Mouse (Mus musculus) adrenal gland (tissue): ENCODE data around the gene Ctrc.

ENCODE experiments used
- intact Hi-C: fragments of 180-260 bp; cut with DNase I; formaldehyde crosslinking; loops from one replicate; pipeline ENCODE4 v1.15.1; 2025
- long read RNA-seq, 2 experiments: library from polyadenylated mRNA; unstranded; transcript quantifications; one replicate each; pipeline ENCODE4 v2.0.0; 2020; ENCODE audit warnings: borderline replicate concordance in 1 of 2; ENCODE audit not compliant: insufficient replicate concordance in 1 of 2

Gene Ctrc
- long read RNA-seq, experiment 1, result 0 reads
- long read RNA-seq, experiment 2, result 0 reads

GRCm38 (mm10) chr4:141845999-141846398, at the start of gene Ctrc:
TSS of gene Ctrc (minus strand) at chr4:141846359.
- intact Hi-C loops, result loop anchor here (5.0 to 10.0 kb wide), 2 partner anchors 229 to 461 kb away; partner anchors contain the start of gene Tmem82

- intact Hi-C loops, result no loop called here
Measured at GRCm38 (mm10) chr4:141895772-141896171, 49.6 kb upstream of the Ctrc start.

- intact Hi-C loops, result no loop called here
Measured at GRCm38 (mm10) chr4:141893157-141893784, 47.1 kb upstream of the Ctrc start.

GRCm38 (mm10) chr4:141886385-141886968, 40.3 kb upstream of the Ctrc start:
- intact Hi-C loops, result no loop called here

- intact Hi-C loops, result no loop called here
Measured at GRCm38 (mm10) chr4:141885451-141885850, 39.3 kb upstream of the Ctrc start.

- intact Hi-C loops, result no loop called here
Measured at GRCm38 (mm10) chr4:141882858-141883257, 36.7 kb upstream of the Ctrc start.

GRCm38 (mm10) chr4:141881950-141882349, 35.8 kb upstream of the Ctrc start:
- intact Hi-C loops, result no loop called here

- intact Hi-C loops, result no loop called here
Measured at GRCm38 (mm10) chr4:141881289-141881914, 35.2 kb upstream of the Ctrc start.

GRCm38 (mm10) chr4:141879875-141880274, 33.7 kb upstream of the Ctrc start:
- intact Hi-C loops, result no loop called here

- intact Hi-C loops, result no loop called here
Measured at GRCm38 (mm10) chr4:141879074-141879473, 32.9 kb upstream of the Ctrc start.

- intact Hi-C loops, result no loop called here
Measured at GRCm38 (mm10) chr4:141878621-141879020, 32.5 kb upstream of the Ctrc start.

- intact Hi-C loops, result no loop called here
Measured at GRCm38 (mm10) chr4:141875481-141876108, 29.4 kb upstream of the Ctrc start.

- intact Hi-C loops, result no loop called here
Measured at GRCm38 (mm10) chr4:141874601-141875460, 28.7 kb upstream of the Ctrc start, which contains the start of gene Efhd2. TSS of gene Efhd2 (minus strand) at chr4:141874920.

GRCm38 (mm10) chr4:141874111-141874600, 28.0 kb upstream of the Ctrc start:
- intact Hi-C loops, result no loop called here

- intact Hi-C loops, result no loop called here
Measured at GRCm38 (mm10) chr4:141872977-141873376, 26.8 kb upstream of the Ctrc start.

GRCm38 (mm10) chr4:141871909-141872308, 25.8 kb upstream of the Ctrc start:
- intact Hi-C loops, result no loop called here

- intact Hi-C loops, result no loop called here
Measured at GRCm38 (mm10) chr4:141871333-141871725, 25.2 kb upstream of the Ctrc start.

GRCm38 (mm10) chr4:141870666-141871332, 24.6 kb upstream of the Ctrc start:
- intact Hi-C loops, result no loop called here

- intact Hi-C loops, result no loop called here
Measured at GRCm38 (mm10) chr4:141869436-141870215, 23.5 kb upstream of the Ctrc start.

- intact Hi-C loops, result no loop called here
Measured at GRCm38 (mm10) chr4:141868051-141868450, 21.9 kb upstream of the Ctrc start.
